Mouse (Mus musculus) ES-Bruce4 (cell line): Measurements from ENCODE around the gene Slit3. TPM values are rescaled to one million over a fixed set of nuclear protein-coding genes. Genes with fewer than 3 reads are reported as not detected.

Experiments
- H3K27ac ChIP-seq: 2 replicates; pipeline ENCODE4 v1.5.1; 2012; ENCODE audit warnings: low read length, inconsistent platforms; ENCODE audit not compliant: insufficient read depth
- H3K27me3 ChIP-seq: 2 replicates; pipeline ENCODE4 v1.6.1; 2012; ENCODE audit warnings: mild to moderate bottlenecking, low read length, inconsistent platforms; ENCODE audit not compliant: control insufficient read depth, poor library complexity, insufficient read depth, severe bottlenecking
- H3K36me3 ChIP-seq: 2 replicates; pipeline ENCODE4 v1.6.1; 2012; ENCODE audit warnings: inconsistent platforms, mild to moderate bottlenecking, low read length, moderate library complexity; ENCODE audit not compliant: control insufficient read depth, poor library complexity, insufficient read depth, severe bottlenecking
- H3K4me1 ChIP-seq: one replicate; pipeline ENCODE4 v1.8.1; 2011; ENCODE audit warnings: low read length; ENCODE audit not compliant: control insufficient read depth, insufficient read depth
- H3K4me3 ChIP-seq: 2 replicates; pipeline ENCODE4 v1.5.1; 2011; ENCODE audit warnings: low read depth, mild to moderate bottlenecking, low read length
- H3K9ac ChIP-seq: 2 replicates; pipeline ENCODE4 v1.6.1; 2012; ENCODE audit warnings: low read depth, mild to moderate bottlenecking, inconsistent platforms; ENCODE audit not compliant: poor library complexity, severe bottlenecking
- H3K9me3 ChIP-seq: replicated peaks from 2 replicates; pipeline ENCODE4 v1.6.1; 2012; ENCODE audit warnings: mild to moderate bottlenecking, low read length, inconsistent platforms; ENCODE audit not compliant: control insufficient read depth, poor library complexity, insufficient read depth, severe bottlenecking
- CTCF ChIP-seq: IDR thresholded peaks from one replicate; pipeline ENCODE4 v1.8.1; 2011; ENCODE audit warnings: low read depth, low read length
- EP300 ChIP-seq: IDR thresholded peaks from 2 replicates; pipeline ENCODE4 v1.6.1; 2011; ENCODE audit warnings: low read depth, low read length; ENCODE audit not compliant: insufficient read depth
- POLR2A ChIP-seq: IDR thresholded peaks from one replicate; pipeline ENCODE4 v1.8.1; 2011; ENCODE audit warnings: low read length; ENCODE audit not compliant: insufficient read depth
- polyA plus RNA-seq: library from polyadenylated mRNA; stranded (reverse); fragments of >200 nt; gene quantifications from 2 replicates; pipeline ENCODE4 v1.2.4, GENCODE M21; 2011; ENCODE audit warnings: low read depth; ENCODE audit not compliant: missing spikeins, insufficient read depth, insufficient read length

Gene Slit3
- polyA plus RNA-seq, 1 experiment: 2.8 TPM

GRCm38 (mm10) chr11:35299857-35300375, 178.9 kb downstream of the Slit3 start:
- no peaks in the 10 kb centered on the region for H3K27me3 ChIP-seq
- H3K4me1 ChIP-seq: no peaks in the 10 kb centered on the region
- no peak overlapping the region for H3K27ac ChIP-seq
- no peak for TF ChIP-seq EP300
- no peak for TF ChIP-seq CTCF
- no peak for TF ChIP-seq POLR2A
- H3K36me3 ChIP-seq: no peaks in the 10 kb centered on the region
- no peak overlapping the region for H3K9ac ChIP-seq
- H3K9me3 ChIP-seq: no peaks in the 10 kb centered on the region
- H3K4me3 ChIP-seq: no peak overlapping the region

GRCm38 (mm10) chr11:35302272-35302671, 181.2 kb downstream of the Slit3 start:
- H3K4me1 ChIP-seq: no peaks in the 10 kb centered on the region
- no peak overlapping the region for H3K27ac ChIP-seq
- no peaks in the 10 kb centered on the region for H3K27me3 ChIP-seq
- H3K36me3 ChIP-seq: no peaks in the 10 kb centered on the region
- no peak overlapping the region for H3K9ac ChIP-seq
- no peaks in the 10 kb centered on the region for H3K9me3 ChIP-seq
- TF ChIP-seq POLR2A (no peak), CTCF (no peak), EP300 (no peak)
- no peak overlapping the region for H3K4me3 ChIP-seq

- H3K4me1 ChIP-seq: no peaks in the 10 kb centered on the region
- no peak overlapping the region for H3K4me3 ChIP-seq
- no peak overlapping the region for H3K9ac ChIP-seq
- no peaks in the 10 kb centered on the region for H3K36me3 ChIP-seq
- no peak for TF ChIP-seq EP300
- no peak for TF ChIP-seq POLR2A
- no peak for TF ChIP-seq CTCF
- H3K9me3 ChIP-seq: no peaks in the 10 kb centered on the region
- H3K27me3 ChIP-seq: no peaks in the 10 kb centered on the region
- H3K27ac ChIP-seq: no peak overlapping the region
These were observed 183.4 kb downstream of the Slit3 start for GRCm38 (mm10) chr11:35304216-35304975.

GRCm38 (mm10) chr11:35305111-35305510, 184.1 kb downstream of the Slit3 start:
- Histone ChIP-seq H3K9me3 (no peaks in the 10 kb centered on the region), H3K36me3 (no peaks in the 10 kb centered on the region), H3K27ac (no peak overlapping the region), H3K9ac (no peak overlapping the region), H3K4me1 (no peaks in the 10 kb centered on the region), H3K4me3 (no peak overlapping the region), H3K27me3 (no peaks in the 10 kb centered on the region)
- TF ChIP-seq CTCF: no peak
- no peak for TF ChIP-seq POLR2A
- TF ChIP-seq EP300: no peak

- H3K4me3 ChIP-seq: no peak overlapping the region
- no peaks in the 10 kb centered on the region for H3K27me3 ChIP-seq
- H3K9ac ChIP-seq: no peak overlapping the region
- no peaks in the 10 kb centered on the region for H3K9me3 ChIP-seq
- TF ChIP-seq POLR2A (no peak), EP300 (no peak), CTCF (no peak)
- H3K36me3 ChIP-seq: no peaks in the 10 kb centered on the region
- H3K27ac ChIP-seq: no peak overlapping the region
- no peaks in the 10 kb centered on the region for H3K4me1 ChIP-seq
These were observed 184.9 kb downstream of the Slit3 start for GRCm38 (mm10) chr11:35305910-35306309.

- Histone ChIP-seq H3K4me3 (no peak overlapping the region), H3K9ac (no peak overlapping the region), H3K9me3 (no peaks in the 10 kb centered on the region), H3K4me1 (no peaks in the 10 kb centered on the region), H3K27me3 (no peaks in the 10 kb centered on the region), H3K36me3 (no peaks in the 10 kb centered on the region), H3K27ac (no peak overlapping the region)
- TF ChIP-seq POLR2A: no peak
- TF ChIP-seq CTCF: no peak
- TF ChIP-seq EP300: no peak
These were observed 185.9 kb downstream of the Slit3 start for GRCm38 (mm10) chr11:35306922-35307321.
